Mouse (Mus musculus): ENCODE measurements around the gene Ppp5c. TPM values are rescaled to one million over a fixed set of nuclear protein-coding genes. Genes with fewer than 3 reads are reported as not detected.

Ppp5c gene
- total RNA-seq, 4 experiments from 2014 or later, result 95.4 to 106 (median 99.0) TPM

- DNase-seq (ENCODE audit: low spot score), result no peak
Observed at GRCm38 (mm10) chr7:17054325-17054989, 26.7 kb upstream of the Ppp5c start.

- peak; percentile 43 for DNase-seq (ENCODE audit: low spot score)
Observed at GRCm38 (mm10) chr7:17050933-17051594, 23.3 kb upstream of the Ppp5c start.

- DNase-seq (ENCODE audit: low spot score), result no peak
Observed at GRCm38 (mm10) chr7:17050491-17050890, 22.8 kb upstream of the Ppp5c start.

- no peak for DNase-seq (ENCODE audit: low spot score)
Observed at GRCm38 (mm10) chr7:17048431-17049190, 20.9 kb upstream of the Ppp5c start.

GRCm38 (mm10) chr7:17047041-17047682 lies 19.4 kb upstream of the Ppp5c start:
- DNase-seq (ENCODE audit: low spot score), result no peak

- DNase-seq (ENCODE audit: low spot score), result no peak
Observed at GRCm38 (mm10) chr7:17045743-17046142, 18.0 kb upstream of the Ppp5c start.

- no peak for DNase-seq (ENCODE audit: low spot score)
Observed at GRCm38 (mm10) chr7:17039373-17039772, 11.6 kb upstream of the Ppp5c start.

GRCm38 (mm10) chr7:17038018-17038695 lies 10.4 kb upstream of the Ppp5c start:
- no peak for DNase-seq (ENCODE audit: low spot score)

GRCm38 (mm10) chr7:17030239-17030638 lies 2.5 kb upstream of the Ppp5c start:
- DNase-seq (ENCODE audit: low spot score), result no peak

GRCm38 (mm10) chr7:17028923-17029322 lies 1.2 kb upstream of the Ppp5c start:
- no peak for DNase-seq (ENCODE audit: low spot score)

GRCm38 (mm10) chr7:17026710-17027587 lies 775 bp downstream of the Ppp5c start:
- DNase-seq (ENCODE audit: low spot score), result peak; percentile 33

- DNase-seq (ENCODE audit: low spot score), result no peak
Observed at GRCm38 (mm10) chr7:17025896-17026622, 1.7 kb downstream of the Ppp5c start.

GRCm38 (mm10) chr7:17025505-17025894 lies 2.2 kb downstream of the Ppp5c start:
- DNase-seq (ENCODE audit: low spot score), result no peak

GRCm38 (mm10) chr7:17024814-17025504 lies 2.8 kb downstream of the Ppp5c start:
- DNase-seq (ENCODE audit: low spot score), result no peak

- DNase-seq (ENCODE audit: low spot score), result no peak
Observed at GRCm38 (mm10) chr7:17024141-17024540, 3.6 kb downstream of the Ppp5c start.

GRCm38 (mm10) chr7:17023701-17024100 lies 4.0 kb downstream of the Ppp5c start:
- no peak for DNase-seq (ENCODE audit: low spot score)

- no peak for DNase-seq (ENCODE audit: low spot score)
Observed at GRCm38 (mm10) chr7:17022176-17022575, 5.5 kb downstream of the Ppp5c start.

GRCm38 (mm10) chr7:17019426-17020166 lies 8.1 kb downstream of the Ppp5c start:
- no peak for DNase-seq (ENCODE audit: low spot score)

- no peak for DNase-seq (ENCODE audit: low spot score)
Observed at GRCm38 (mm10) chr7:17017921-17018320, 9.8 kb downstream of the Ppp5c start.
